Mouse (Mus musculus) MEL (cell line): ENCODE results near the gene Pik3r1. TPM values are rescaled to one million over a fixed set of nuclear protein-coding genes. Genes with fewer than 3 reads are reported as not detected.

Source experiments
- DNase-seq: peaks from one replicate; pipeline ENCODE4 v3.0.0; 2011; ENCODE audit warnings: low read depth, low spot score
- H3K27ac ChIP-seq: 2 replicates; pipeline ENCODE4 v1.5.1; 2012; ENCODE audit warnings: low read depth, mild to moderate bottlenecking, control low read depth, low read length, moderate library complexity; ENCODE audit not compliant: control insufficient read depth
- H3K27me3 ChIP-seq, 2 experiments: fragments of 150-350 bp in 1 of 2; sonication (generic) in 1 of 2; 2 replicates each; pipeline ENCODE4 v1.6.1; 2012; ENCODE audit warnings: low read length in 2 of 2, mild to moderate bottlenecking in 2 of 2, improper control_type of control experiment in 1 of 2, moderate library complexity in 1 of 2; ENCODE audit not compliant: insufficient read depth in 2 of 2, control insufficient read depth in 1 of 2
- H3K36me3 ChIP-seq, 2 experiments: 2 replicates each; pipeline ENCODE4 v1.6.1; 2012 to 2014; ENCODE audit warnings: low read length in 2 of 2, improper control_type of control experiment in 1 of 2, inconsistent platforms in 1 of 2, mild to moderate bottlenecking in 1 of 2; ENCODE audit not compliant: insufficient read depth in 2 of 2, control insufficient read depth in 1 of 2
- H3K4me1 ChIP-seq, 2 experiments: fragments of 150-350 bp in 1 of 2; sonication (generic) in 1 of 2; 2 replicates each; pipeline ENCODE4 v1.6.1; 2012; ENCODE audit warnings: low read length in 2 of 2, improper control_type of control experiment in 1 of 2, mild to moderate bottlenecking in 1 of 2; ENCODE audit not compliant: insufficient read depth in 2 of 2, control insufficient read depth in 1 of 2
- H3K4me3 ChIP-seq, 2 experiments: fragments of 150-350 bp in 1 of 2; sonication (generic) in 1 of 2; 2 replicates each; pipeline ENCODE4 v1.5.1; 2012; ENCODE audit warnings: low read depth in 2 of 2, low read length in 2 of 2, mild to moderate bottlenecking in 2 of 2, moderate library complexity in 2 of 2, control low read depth in 1 of 2, improper control_type of control experiment in 1 of 2; ENCODE audit not compliant: control insufficient read depth in 1 of 2, insufficient read depth in 1 of 2
- H3K79me2 ChIP-seq: 2 replicates; pipeline ENCODE4 v1.6.1; 2012; ENCODE audit warnings: mild to moderate bottlenecking, low read length, moderate library complexity; ENCODE audit not compliant: control insufficient read depth, poor library complexity, insufficient read depth
- H3K9ac ChIP-seq: 2 replicates; pipeline ENCODE4 v1.6.1; 2012; ENCODE audit warnings: low read depth, mild to moderate bottlenecking, control low read depth, low read length, moderate library complexity; ENCODE audit not compliant: control insufficient read depth, poor library complexity, severe bottlenecking
- H3K9me3 ChIP-seq: fragments of 150-350 bp; sonication (generic); replicated peaks from 2 replicates; pipeline ENCODE4 v1.6.1; 2012; ENCODE audit warnings: mild to moderate bottlenecking, low read length, improper control_type of control experiment, moderate library complexity; ENCODE audit not compliant: insufficient read depth
- BHLHE40 ChIP-seq: IDR thresholded peaks from 2 replicates; pipeline ENCODE4 v1.6.1; 2012; ENCODE audit warnings: low read depth, mild to moderate bottlenecking, inconsistent platforms, low read length, improper control_type of control experiment, borderline replicate concordance
- CHD1 ChIP-seq: IDR thresholded peaks from 2 replicates; pipeline ENCODE4 v1.6.1; 2012; ENCODE audit warnings: low read depth, mild to moderate bottlenecking, inconsistent platforms, low read length, improper control_type of control experiment
- CHD2 ChIP-seq: IDR thresholded peaks from 2 replicates; pipeline ENCODE4 v1.6.1; 2011; ENCODE audit warnings: low read length, improper control_type of control experiment
- CTCF ChIP-seq, 3 experiments: IDR thresholded peaks in 2 of 3; conservative IDR thresholded peaks in 1 of 3; 2 replicates each; pipeline ENCODE4 v1.5.1; 2011 to 2012; ENCODE audit warnings: low read length in 3 of 3, low read depth in 2 of 3, mild to moderate bottlenecking in 2 of 3, improper control_type of control experiment in 1 of 3, inconsistent platforms in 1 of 3, mixed read lengths in 1 of 3, moderate library complexity in 1 of 3; ENCODE audit not compliant: control insufficient read depth in 1 of 3, insufficient read depth in 1 of 3, poor library complexity in 1 of 3, severe bottlenecking in 1 of 3
- E2F4 ChIP-seq: IDR thresholded peaks from 2 replicates; pipeline ENCODE4 v1.6.1; 2011; ENCODE audit warnings: low read depth, low read length, improper control_type of control experiment, borderline replicate concordance
- ELF1 ChIP-seq: IDR thresholded peaks from 2 replicates; pipeline ENCODE4 v1.6.1; 2014; ENCODE audit warnings: low read depth, mild to moderate bottlenecking, inconsistent platforms, low read length, improper control_type of control experiment, moderate library complexity
- EP300 ChIP-seq, 2 experiments: IDR thresholded peaks; 2 replicates each; pipeline ENCODE4 v1.6.1; 2011; ENCODE audit warnings: improper control_type of control experiment in 2 of 2, low read length in 2 of 2, low read depth in 1 of 2, mild to moderate bottlenecking in 1 of 2
- ETS1 ChIP-seq: IDR thresholded peaks from 2 replicates; pipeline ENCODE4 v1.6.1; 2012; ENCODE audit warnings: low read depth, mild to moderate bottlenecking, inconsistent platforms, low read length, improper control_type of control experiment, moderate library complexity
- GABPA ChIP-seq: IDR thresholded peaks from 2 replicates; pipeline ENCODE4 v1.6.1; 2012; ENCODE audit warnings: low read depth, mild to moderate bottlenecking, inconsistent platforms, low read length, improper control_type of control experiment, moderate library complexity
- GATA1 ChIP-seq: IDR thresholded peaks from 2 replicates; pipeline ENCODE4 v1.6.1; 2011; ENCODE audit warnings: low read depth, low read length, improper control_type of control experiment
- HCFC1 ChIP-seq: IDR thresholded peaks from 2 replicates; pipeline ENCODE4 v1.6.1; 2012; ENCODE audit warnings: low read depth, mild to moderate bottlenecking, inconsistent platforms, low read length, improper control_type of control experiment, moderate library complexity
- JUND ChIP-seq: IDR thresholded peaks from 2 replicates; pipeline ENCODE4 v1.6.1; 2011; ENCODE audit warnings: low read depth, mild to moderate bottlenecking, improper control_type of control experiment, low read length
- KAT2A ChIP-seq: conservative IDR thresholded peaks from 2 replicates; pipeline ENCODE4 v1.6.1; 2012; ENCODE audit warnings: low read depth, low read length, improper control_type of control experiment, inconsistent platforms
- MAFK ChIP-seq: IDR thresholded peaks from 2 replicates; pipeline ENCODE4 v1.6.1; 2011; ENCODE audit warnings: low read depth, mild to moderate bottlenecking, low read length, improper control_type of control experiment, borderline replicate concordance
- MAX ChIP-seq: IDR thresholded peaks from 2 replicates; pipeline ENCODE4 v1.6.1; 2011; ENCODE audit warnings: low read length, improper control_type of control experiment
- MAZ ChIP-seq: IDR thresholded peaks from 2 replicates; pipeline ENCODE4 v1.6.1; 2012; ENCODE audit warnings: low read depth, mild to moderate bottlenecking, inconsistent platforms, low read length, improper control_type of control experiment
- MEF2A ChIP-seq: IDR thresholded peaks from 2 replicates; pipeline ENCODE4 v1.6.1; 2014; ENCODE audit warnings: low read depth, mild to moderate bottlenecking, inconsistent platforms, low read length, improper control_type of control experiment; ENCODE audit not compliant: poor library complexity, insufficient replicate concordance, severe bottlenecking; ENCODE audit errors: extremely low read depth
- MXI1 ChIP-seq: IDR thresholded peaks from 2 replicates; pipeline ENCODE4 v1.6.1; 2011; ENCODE audit warnings: mild to moderate bottlenecking, low read depth, low read length, improper control_type of control experiment
- MYB ChIP-seq: IDR thresholded peaks from 2 replicates; pipeline ENCODE4 v1.6.1; 2011; ENCODE audit warnings: mild to moderate bottlenecking, low read depth, low read length, improper control_type of control experiment
- MYC ChIP-seq: IDR thresholded peaks from 2 replicates; pipeline ENCODE4 v1.6.1; 2011; ENCODE audit warnings: low read depth, mild to moderate bottlenecking, low read length, improper control_type of control experiment, moderate library complexity
- NELFE ChIP-seq: IDR thresholded peaks from 2 replicates; pipeline ENCODE4 v1.6.1; 2011; ENCODE audit warnings: low read depth, low read length, improper control_type of control experiment
- NRF1 ChIP-seq: IDR thresholded peaks from 2 replicates; pipeline ENCODE4 v1.6.1; 2014; ENCODE audit warnings: low read depth, mild to moderate bottlenecking, inconsistent platforms, low read length, improper control_type of control experiment, moderate library complexity; ENCODE audit not compliant: poor library complexity, insufficient read depth, severe bottlenecking
- POLR2A ChIP-seq, 2 experiments: IDR thresholded peaks; 2 replicates each; pipeline ENCODE4 v1.6.1; 2011 to 2012; ENCODE audit warnings: low read length in 2 of 2, mild to moderate bottlenecking in 2 of 2, control low read depth in 1 of 2, improper control_type of control experiment in 1 of 2, low read depth in 1 of 2, moderate library complexity in 1 of 2; ENCODE audit not compliant: control insufficient read depth in 1 of 2, insufficient read depth in 1 of 2, poor library complexity in 1 of 2
- POLR2AphosphoS2 ChIP-seq: IDR thresholded peaks from 2 replicates; pipeline ENCODE4 v1.6.1; 2011; ENCODE audit warnings: low read length, improper control_type of control experiment
- POLR2AphosphoS5 ChIP-seq: IDR thresholded peaks from 2 replicates; pipeline ENCODE4 v1.6.1; 2012; ENCODE audit warnings: low read depth, borderline replicate concordance, mild to moderate bottlenecking, inconsistent platforms, low read length, moderate library complexity, mixed read lengths
- SIN3A ChIP-seq: IDR thresholded peaks from 2 replicates; pipeline ENCODE4 v1.6.1; 2012; ENCODE audit warnings: low read length, improper control_type of control experiment, inconsistent platforms
- SMC3 ChIP-seq: IDR thresholded peaks from 2 replicates; pipeline ENCODE4 v1.6.1; 2011; ENCODE audit warnings: low read depth, low read length, improper control_type of control experiment
- TAL1 ChIP-seq: IDR thresholded peaks from 2 replicates; pipeline ENCODE4 v1.6.1; 2012; ENCODE audit warnings: mild to moderate bottlenecking, inconsistent platforms, low read length, moderate library complexity, mixed read lengths
- TBP ChIP-seq: IDR thresholded peaks from 2 replicates; pipeline ENCODE4 v1.8.0; 2011; ENCODE audit warnings: low read depth, low read length, improper control_type of control experiment
- TCF12 ChIP-seq: IDR thresholded peaks from 2 replicates; pipeline ENCODE4 v1.6.1; 2014; ENCODE audit warnings: low read depth, mild to moderate bottlenecking, inconsistent platforms, low read length, improper control_type of control experiment, moderate library complexity
- USF1 ChIP-seq: IDR thresholded peaks from 2 replicates; pipeline ENCODE4 v1.6.1; 2014; ENCODE audit warnings: low read depth, mild to moderate bottlenecking, inconsistent platforms, low read length, improper control_type of control experiment, moderate library complexity
- USF2 ChIP-seq, 2 experiments: IDR thresholded peaks; 2 replicates each; pipeline ENCODE4 v1.6.1; 2011 to 2012; ENCODE audit warnings: improper control_type of control experiment in 2 of 2, low read length in 2 of 2, borderline replicate concordance in 1 of 2, inconsistent platforms in 1 of 2, low read depth in 1 of 2, mild to moderate bottlenecking in 1 of 2; ENCODE audit not compliant: insufficient read depth in 1 of 2
- ZKSCAN1 ChIP-seq: IDR thresholded peaks from 2 replicates; pipeline ENCODE4 v1.6.1; 2012; ENCODE audit warnings: low read depth, mild to moderate bottlenecking, inconsistent platforms, low read length, improper control_type of control experiment, moderate library complexity
- ZMIZ1 ChIP-seq: IDR thresholded peaks from 2 replicates; pipeline ENCODE4 v1.6.1; 2012; ENCODE audit warnings: low read depth, mild to moderate bottlenecking, inconsistent platforms, low read length, improper control_type of control experiment, moderate library complexity
- ZNF384 ChIP-seq: IDR thresholded peaks from 2 replicates; pipeline ENCODE4 v1.6.1; 2012; ENCODE audit warnings: low read depth, mild to moderate bottlenecking, inconsistent platforms, low read length, improper control_type of control experiment
- polyA plus RNA-seq, 2 experiments: library from polyadenylated mRNA; stranded (reverse) in 1 of 2; unstranded in 1 of 2; fragments of >175 nt in 1 of 2; fragments of >200 nt in 1 of 2; gene quantifications; 2 replicates each; pipeline versions ENCODE4 v1.2.1 to v1.2.4; 2012; ENCODE audit warnings: low replicate concordance in 2 of 2, low read depth in 1 of 2; ENCODE audit not compliant: insufficient read length in 2 of 2, insufficient read depth in 1 of 2, missing spikeins in 1 of 2
- total RNA-seq: library from RNA; depleted of rRNA; stranded (reverse); fragments of 300-350 nt; gene quantifications from 2 replicates; pipeline ENCODE4 v1.2.3, GENCODE M21; 2012

Gene Pik3r1
- total and polyA plus RNA-seq, 3 experiments = 23.8 to 116 (median 41.4) TPM

DNA sequence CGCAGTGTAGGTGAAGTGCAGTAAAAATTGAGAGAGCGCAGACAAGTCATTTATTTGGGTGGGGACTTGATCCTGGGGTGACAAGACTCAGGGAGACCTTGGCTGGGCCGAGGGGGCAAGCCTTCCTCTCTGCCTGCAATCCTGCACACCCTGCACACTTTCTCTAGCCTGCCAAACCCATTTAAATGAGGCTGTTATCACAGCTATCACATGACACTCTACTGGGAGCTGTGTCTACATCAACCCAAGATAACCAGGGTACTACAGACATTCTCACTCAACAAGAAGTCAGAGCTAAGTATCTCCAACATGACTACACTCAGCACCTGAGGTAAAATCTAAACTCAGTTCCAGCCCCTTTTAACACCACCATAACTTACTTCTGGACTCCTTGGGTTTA lies 7.1 kb downstream of the Pik3r1 start (continued):
- no peak for TF ChIP-seq NELFE
- no peak; the same call in 1 of the 2 replicates for TF ChIP-seq MYC

DNA sequence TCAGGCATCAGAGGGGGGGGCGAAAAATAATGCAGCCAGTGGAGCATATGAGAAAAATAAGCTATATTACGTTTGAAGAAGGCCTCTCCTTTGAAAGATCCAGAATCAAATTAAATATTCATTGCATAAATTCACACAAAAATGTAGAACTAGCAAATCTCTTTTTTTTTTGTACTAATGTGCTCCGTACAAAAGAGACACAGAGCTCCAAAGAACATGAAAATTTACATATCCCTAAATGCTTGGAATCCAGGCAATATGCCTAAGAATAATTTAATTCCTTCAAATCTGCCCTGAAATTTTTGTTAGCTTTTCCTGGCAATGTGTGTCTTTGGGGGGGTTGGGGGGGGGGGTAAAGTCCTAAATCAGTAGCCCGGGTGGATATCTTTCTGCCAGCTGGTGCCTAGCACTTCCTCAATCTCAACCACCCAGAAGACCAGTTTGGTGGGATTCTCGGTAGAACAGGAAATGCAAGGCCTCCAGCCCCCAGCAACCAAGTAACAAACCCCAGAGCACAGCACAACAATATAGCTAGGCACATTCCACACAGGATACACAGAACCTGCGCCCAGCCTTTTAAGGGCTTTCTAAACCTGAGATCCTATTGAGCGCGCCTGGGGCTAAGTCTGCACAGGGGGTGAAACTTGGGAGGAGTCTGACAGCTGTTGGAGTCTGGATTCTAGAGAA lies 7.9 kb downstream of the Pik3r1 start:
- Histone ChIP-seq H3K4me3 (no peak overlapping the region), H3K36me3 (peaks cover 22 to 39% of the 10 kb centered on the region in 2 experiments), H3K4me1 (peaks cover 15 to 34% of the 10 kb centered on the region in 2 experiments), H3K9ac (no peak overlapping the region), H3K27ac (no peak overlapping the region), H3K9me3 (no peaks in the 10 kb centered on the region), H3K27me3 (no peaks in the 10 kb centered on the region), H3K79me2 (peaks cover 75% of the 10 kb centered on the region)
- DNase-seq = peak; percentile 73
- no peak for TF ChIP-seq MXI1
- no peak for TF ChIP-seq NELFE
- TF ChIP-seq ELF1 = no peak
- no peak for TF ChIP-seq POLR2A (IDR thresholded peaks at IDR 0.05; ENCODE audit: control insufficient read depth in 1 of 2, insufficient read depth in 1 of 2, low read depth in 1 of 2, low read length in 2 of 2, poor library complexity in 1 of 2)
- no peak for TF ChIP-seq CHD1
- no peak for TF ChIP-seq MAZ
- TF ChIP-seq SIN3A = peak; percentile 63
- TF ChIP-seq MAFK = no peak
- TF ChIP-seq POLR2AphosphoS5 = no peak
- TF ChIP-seq CHD2 = no peak
- TF ChIP-seq KAT2A = no peak
- TF ChIP-seq TBP = no peak
- TF ChIP-seq HCFC1 = no peak
- TF ChIP-seq MYB = no peak
- no peak for TF ChIP-seq BHLHE40
- TF ChIP-seq E2F4 = no peak
- no peak for TF ChIP-seq GABPA
- no peak for TF ChIP-seq ZKSCAN1
- TF ChIP-seq USF1 = no peak
- TF ChIP-seq GATA1 = peak; percentile 50; the same call in 1 of the 2 replicates
- TF ChIP-seq ETS1 = peak; percentile 84
- TF ChIP-seq CTCF (IDR thresholded peaks at IDR 0.05 in 2 of 3, conservative IDR thresholded peaks at IDR 0.05 in 1 of 3; ENCODE audit: control insufficient read depth in 1 of 3, insufficient read depth in 1 of 3, low read depth in 2 of 3, low read length in 3 of 3, poor library complexity in 1 of 3, severe bottlenecking in 1 of 3) = no peak
- TF ChIP-seq EP300 (IDR thresholded peaks at IDR 0.05; ENCODE audit: low read depth in 1 of 2, low read length in 2 of 2) = peak; percentile 47 to 66; a peak in 3 of 4 replicates
- no peak; the same call in 1 of the 2 replicates for TF ChIP-seq ZMIZ1
- TF ChIP-seq TCF12 = peak; percentile 60
- TF ChIP-seq JUND = no peak
- TF ChIP-seq MYC = no peak
- peak; percentile 57 for TF ChIP-seq TAL1
- TF ChIP-seq MAX = no peak
- TF ChIP-seq USF2 (IDR thresholded peaks at IDR 0.05; ENCODE audit: borderline replicate concordance in 1 of 2, insufficient read depth in 1 of 2, low read depth in 1 of 2, low read length in 2 of 2) = no peak
- no peak for TF ChIP-seq ZNF384
- no peak for TF ChIP-seq POLR2AphosphoS2
- no peak for TF ChIP-seq SMC3
- no peak for TF ChIP-seq NRF1
- TF ChIP-seq MEF2A = no peak
